Mouse (Mus musculus): ENCODE data around the gene Wdr72. TPM values are rescaled to one million over a fixed set of nuclear protein-coding genes. Genes with fewer than 3 reads are reported as not detected.

Gene Wdr72
- polyA plus RNA-seq, 1 experiment, result not detected

- no peaks in the 10 kb centered on the region for H3K4me1 ChIP-seq (ENCODE audit: control insufficient read depth, insufficient read depth, low read length)
- no peak overlapping the region for H3K4me3 ChIP-seq (ENCODE audit: insufficient read depth, low read length)
- TF ChIP-seq CTCF (IDR thresholded peaks at IDR 0.05; ENCODE audit: low read depth, low read length) (no peak), POLR2A (IDR thresholded peaks at IDR 0.05; ENCODE audit: borderline replicate concordance, low read depth, low read length) (no peak)
- H3K27ac ChIP-seq (ENCODE audit: insufficient read depth, low read depth, low read length), result no peak overlapping the region
Observed at GRCm38 (mm10) chr9:74286210-74286609, 176.1 kb downstream of the Wdr72 start.

DNA sequence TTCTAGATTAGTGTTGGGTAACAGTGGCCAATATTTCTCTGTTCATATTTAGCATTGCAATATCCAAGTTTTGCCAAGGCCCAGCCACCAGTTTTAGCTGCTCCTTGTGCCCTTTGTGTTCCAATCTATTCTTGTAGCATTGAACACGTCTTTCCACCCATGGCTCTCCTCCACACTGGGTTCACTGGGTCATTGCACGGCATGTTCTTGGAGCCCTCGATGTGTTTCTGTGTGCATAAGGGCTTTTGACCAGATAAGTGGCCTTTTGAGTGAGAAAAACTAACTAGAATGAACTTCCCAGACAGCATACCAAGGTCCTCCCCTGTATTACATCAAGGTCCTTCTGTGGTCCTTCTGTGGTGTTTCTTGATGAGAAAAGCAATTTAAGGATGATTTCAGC, 184.3 kb downstream of the Wdr72 start:
- TF ChIP-seq POLR2A (IDR thresholded peaks at IDR 0.05; ENCODE audit: borderline replicate concordance, low read depth, low read length), result no peak
- no peak for TF ChIP-seq CTCF (IDR thresholded peaks at IDR 0.05; ENCODE audit: low read depth, low read length)
- Histone ChIP-seq H3K4me1 (ENCODE audit: control insufficient read depth, insufficient read depth, low read length) (no peaks in the 10 kb centered on the region), H3K4me3 (ENCODE audit: insufficient read depth, low read length) (no peak overlapping the region), H3K27ac (ENCODE audit: insufficient read depth, low read depth, low read length) (no peak overlapping the region)

DNA sequence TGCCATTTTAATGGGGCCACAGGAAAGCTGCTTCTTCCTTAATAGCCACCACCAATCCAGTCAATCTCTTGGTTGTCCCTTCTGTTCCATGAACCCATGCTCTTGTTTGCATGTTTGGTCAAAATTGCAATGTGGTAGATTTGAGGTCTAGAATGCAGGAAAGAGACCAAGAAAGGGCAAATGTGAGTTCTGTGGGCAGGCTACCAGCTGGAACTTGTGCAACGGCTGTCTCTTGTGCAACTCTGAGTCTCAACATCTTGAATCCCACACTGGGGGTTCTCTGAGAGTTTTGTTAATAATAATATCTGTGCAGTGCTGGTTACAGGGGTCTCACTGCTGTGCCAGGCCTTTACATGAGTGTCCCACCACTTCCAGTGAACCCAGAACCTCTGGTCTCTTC, 208.6 kb downstream of the Wdr72 start:
- Histone ChIP-seq H3K4me1 (ENCODE audit: control insufficient read depth, insufficient read depth, low read length) (no peaks in the 10 kb centered on the region), H3K4me3 (ENCODE audit: insufficient read depth, low read length) (no peak overlapping the region), H3K27ac (ENCODE audit: insufficient read depth, low read depth, low read length) (no peak overlapping the region)
- TF ChIP-seq POLR2A (IDR thresholded peaks at IDR 0.05; ENCODE audit: borderline replicate concordance, low read depth, low read length) (no peak), CTCF (IDR thresholded peaks at IDR 0.05; ENCODE audit: low read depth, low read length) (no peak)

- Histone ChIP-seq H3K4me3 (ENCODE audit: insufficient read depth, low read length) (no peak overlapping the region), H3K4me1 (ENCODE audit: control insufficient read depth, insufficient read depth, low read length) (no peaks in the 10 kb centered on the region), H3K27ac (ENCODE audit: insufficient read depth, low read depth, low read length) (no peak overlapping the region)
- TF ChIP-seq POLR2A (IDR thresholded peaks at IDR 0.05; ENCODE audit: borderline replicate concordance, low read depth, low read length) (no peak), CTCF (IDR thresholded peaks at IDR 0.05; ENCODE audit: low read depth, low read length) (no peak)
Observed at GRCm38 (mm10) chr9:74324089-74324924, 214.2 kb downstream of the Wdr72 start.

DNA sequence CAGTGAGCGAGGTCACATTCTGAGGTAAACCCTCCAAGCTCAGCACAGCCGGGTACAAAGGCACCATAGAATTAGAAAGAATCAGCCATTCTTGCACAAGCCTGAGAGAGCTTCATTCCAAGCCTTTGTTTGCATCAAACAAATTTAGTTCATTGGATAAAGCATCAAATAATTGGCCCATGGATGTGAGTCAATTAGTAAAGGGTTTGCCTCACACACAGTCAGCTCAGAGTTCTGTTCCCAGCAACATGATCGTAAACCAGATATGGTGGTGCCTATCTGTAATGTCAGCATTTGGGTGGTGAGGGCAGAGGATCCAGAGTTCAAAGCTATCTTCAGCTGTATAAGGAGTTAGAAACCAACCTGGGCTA, 214.8 kb downstream of the Wdr72 start:
- Histone ChIP-seq H3K4me3 (ENCODE audit: insufficient read depth, low read length) (no peak overlapping the region), H3K4me1 (ENCODE audit: control insufficient read depth, insufficient read depth, low read length) (no peaks in the 10 kb centered on the region), H3K27ac (ENCODE audit: insufficient read depth, low read depth, low read length) (no peak overlapping the region)
- TF ChIP-seq CTCF (IDR thresholded peaks at IDR 0.05; ENCODE audit: low read depth, low read length) (no peak), POLR2A (IDR thresholded peaks at IDR 0.05; ENCODE audit: borderline replicate concordance, low read depth, low read length) (no peak)

DNA sequence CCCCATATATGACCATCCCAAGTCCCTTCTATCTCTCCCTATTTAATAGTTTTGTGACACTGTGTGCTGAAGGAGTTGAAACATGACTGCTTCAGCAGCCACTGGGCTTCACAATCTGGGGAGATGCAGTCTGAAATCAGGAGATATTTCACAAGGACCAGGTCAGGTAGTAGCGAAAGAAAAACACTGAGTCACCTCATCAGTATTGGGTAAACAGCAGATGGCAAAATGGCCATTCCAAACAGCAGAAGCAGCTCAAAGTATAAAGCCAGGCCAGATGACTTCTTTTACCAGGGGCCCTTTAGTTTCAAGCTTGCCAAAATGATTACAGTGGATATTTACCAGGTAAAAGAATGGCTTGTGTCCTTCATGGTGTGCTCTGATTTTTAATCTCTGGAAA, 215.8 kb downstream of the Wdr72 start:
- Histone ChIP-seq H3K4me1 (ENCODE audit: control insufficient read depth, insufficient read depth, low read length) (no peaks in the 10 kb centered on the region), H3K4me3 (ENCODE audit: insufficient read depth, low read length) (no peak overlapping the region), H3K27ac (ENCODE audit: insufficient read depth, low read depth, low read length) (no peak overlapping the region)
- TF ChIP-seq CTCF (IDR thresholded peaks at IDR 0.05; ENCODE audit: low read depth, low read length), result no peak
- TF ChIP-seq POLR2A (IDR thresholded peaks at IDR 0.05; ENCODE audit: borderline replicate concordance, low read depth, low read length), result no peak

DNA sequence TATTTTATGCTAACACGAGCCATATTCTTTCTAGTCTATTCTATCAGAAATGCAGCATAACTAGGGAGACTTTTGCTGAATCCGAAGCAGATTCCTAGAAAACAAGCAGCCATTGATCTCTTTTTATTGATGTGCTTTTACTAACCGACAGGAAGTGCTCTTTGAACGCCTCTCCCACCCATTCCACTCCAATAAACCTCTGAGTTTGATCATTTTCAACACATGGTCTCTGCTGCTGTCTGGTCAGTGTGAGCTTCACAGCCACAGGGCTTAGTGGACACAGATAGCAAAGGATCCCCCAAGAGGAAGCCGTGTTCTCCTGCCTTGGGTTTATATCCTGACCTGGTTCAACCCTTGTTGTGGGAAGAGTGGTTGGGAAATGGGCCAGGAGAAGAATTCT, 218.7 kb downstream of the Wdr72 start:
- TF ChIP-seq POLR2A (IDR thresholded peaks at IDR 0.05; ENCODE audit: borderline replicate concordance, low read depth, low read length) (no peak), CTCF (IDR thresholded peaks at IDR 0.05; ENCODE audit: low read depth, low read length) (no peak)
- Histone ChIP-seq H3K27ac (ENCODE audit: insufficient read depth, low read depth, low read length) (no peak overlapping the region), H3K4me3 (ENCODE audit: insufficient read depth, low read length) (no peak overlapping the region), H3K4me1 (ENCODE audit: control insufficient read depth, insufficient read depth, low read length) (no peaks in the 10 kb centered on the region)

GRCm38 (mm10) chr9:74330706-74331495, 220.7 kb downstream of the Wdr72 start:
- no peak overlapping the region for H3K4me3 ChIP-seq (ENCODE audit: insufficient read depth, low read length)
- H3K27ac ChIP-seq (ENCODE audit: insufficient read depth, low read depth, low read length), result no peak overlapping the region
- no peaks in the 10 kb centered on the region for H3K4me1 ChIP-seq (ENCODE audit: control insufficient read depth, insufficient read depth, low read length)
- no peak for TF ChIP-seq POLR2A (IDR thresholded peaks at IDR 0.05; ENCODE audit: borderline replicate concordance, low read depth, low read length)
- no peak for TF ChIP-seq CTCF (IDR thresholded peaks at IDR 0.05; ENCODE audit: low read depth, low read length)

DNA sequence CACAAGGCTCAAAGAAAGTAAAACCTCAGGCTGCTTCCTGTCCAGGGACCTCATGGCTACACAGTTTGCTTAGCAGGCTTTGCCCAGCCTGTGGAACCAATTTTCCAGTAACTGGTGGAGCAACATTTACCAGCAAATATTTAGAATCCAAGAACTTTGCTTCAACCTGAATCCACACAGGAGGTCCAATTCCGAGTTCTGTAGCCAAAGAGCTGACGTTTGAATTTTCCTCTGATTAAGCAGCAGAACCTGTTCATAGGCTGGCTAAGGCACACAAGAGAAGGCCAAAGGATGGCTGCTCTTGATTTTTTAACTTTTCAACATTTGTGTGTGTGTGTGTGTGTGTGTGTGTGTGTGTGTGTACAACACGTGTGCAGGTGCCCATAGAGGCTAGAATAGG, 222.2 kb downstream of the Wdr72 start:
- Histone ChIP-seq H3K4me3 (ENCODE audit: insufficient read depth, low read length) (no peak overlapping the region), H3K27ac (ENCODE audit: insufficient read depth, low read depth, low read length) (no peak overlapping the region), H3K4me1 (ENCODE audit: control insufficient read depth, insufficient read depth, low read length) (no peaks in the 10 kb centered on the region)
- TF ChIP-seq POLR2A (IDR thresholded peaks at IDR 0.05; ENCODE audit: borderline replicate concordance, low read depth, low read length) (no peak), CTCF (IDR thresholded peaks at IDR 0.05; ENCODE audit: low read depth, low read length) (no peak)

Other genes starting within 250 kb of the Wdr72 start
- not detected in 2 replicates for gene Unc13c, start 141.4 kb upstream of the Wdr72 start, polyA plus RNA-seq (2012; ENCODE audit: insufficient read depth, insufficient read length, missing spikeins)

Measured in bone marrow macrophage, adult 2 months (primary cell).